Mouse (Mus musculus) liver, embryonic 14.5 days (tissue): ENCODE data around the gene Tmem9b.

Experiments used
- CTCF ChIP-seq: IDR thresholded peaks from 2 replicates; pipeline ENCODE4 v1.5.1; 2016; ENCODE audit warnings: antibody characterized with exemption, low read depth, control low read depth
- EP300 ChIP-seq: IDR thresholded peaks from 2 replicates; pipeline ENCODE4 v1.6.1; 2016; ENCODE audit warnings: antibody characterized with exemption, low read depth

GRCm38 (mm10) chr7:109767575-109768350 is 15.1 kb upstream of the Tmem9b start:
- TF ChIP-seq EP300: peak; percentile 33; the same call in 1 of the 2 replicates
- TF ChIP-seq CTCF: no peak
